Mouse (Mus musculus): Measurements from ENCODE around the gene B4galt5.

B4galt5 gene

DNA sequence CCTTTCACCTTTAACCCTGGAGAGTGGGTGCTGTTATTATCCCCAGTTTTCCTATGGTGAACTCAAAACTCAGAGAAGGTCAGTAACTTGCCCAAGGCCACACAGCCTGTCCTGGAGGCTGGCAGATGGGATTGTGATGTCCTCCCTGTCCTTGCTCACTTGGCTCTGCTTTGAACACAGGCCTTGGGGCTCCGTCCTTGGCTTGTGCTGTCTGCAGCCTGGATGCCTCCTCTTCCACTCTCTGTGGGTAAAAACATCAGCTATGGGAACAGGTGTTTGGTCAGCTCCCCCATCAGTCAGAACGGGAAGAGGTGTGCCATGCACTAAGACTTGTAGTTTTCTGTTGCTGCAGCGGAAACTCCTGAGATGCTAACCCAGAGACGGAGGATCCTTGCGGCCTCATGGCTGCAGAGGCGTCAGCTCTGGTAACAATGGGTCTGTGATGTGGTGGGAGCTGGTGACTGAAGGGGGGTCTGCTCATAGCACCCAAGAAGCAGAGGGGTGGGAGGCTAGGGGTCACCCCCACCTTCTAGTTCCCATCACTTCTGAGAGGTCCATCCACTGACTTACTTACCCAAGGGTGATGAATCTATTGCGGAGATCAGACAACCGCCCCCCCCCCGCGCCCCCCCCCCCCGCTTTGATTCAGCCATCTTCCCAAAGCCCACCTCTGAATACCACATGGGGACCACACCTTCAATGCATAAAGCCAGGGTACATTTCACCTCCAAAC, 98.8 kb downstream of the B4galt5 start:
- DNase-seq (ENCODE audit: low spot score): no peak

DNA sequence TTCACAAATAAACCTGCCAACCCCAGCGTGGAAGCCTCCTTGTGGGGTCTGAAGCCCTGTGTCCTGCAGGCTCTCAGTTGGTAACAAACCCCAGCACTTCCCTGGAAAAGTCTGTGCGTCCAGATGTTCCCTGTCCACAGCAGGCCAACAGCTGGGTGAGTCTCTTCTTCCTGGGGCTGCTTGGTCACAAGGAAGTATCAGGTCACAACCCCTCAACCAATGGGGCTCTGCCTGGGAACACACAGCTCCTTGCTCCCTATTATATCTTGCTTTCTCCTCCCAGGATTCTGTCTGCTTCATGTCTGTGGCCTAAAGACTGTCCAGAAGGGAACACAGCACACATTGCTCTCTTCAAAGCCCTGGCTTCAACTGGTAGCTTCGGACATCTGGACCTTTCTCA, 99.4 kb downstream of the B4galt5 start:
- DNase-seq (ENCODE audit: low spot score): no peak

Measured in ovary, postnatal 10 days (tissue).